Mouse (Mus musculus): ENCODE measurements around the gene Ngdn.
"Not testable (repeated sequence)": the region's sequence is repeated elsewhere in the genome, so short reads cannot be mapped to it uniquely, and the experiment has no call there.

The Ngdn gene

DNA sequence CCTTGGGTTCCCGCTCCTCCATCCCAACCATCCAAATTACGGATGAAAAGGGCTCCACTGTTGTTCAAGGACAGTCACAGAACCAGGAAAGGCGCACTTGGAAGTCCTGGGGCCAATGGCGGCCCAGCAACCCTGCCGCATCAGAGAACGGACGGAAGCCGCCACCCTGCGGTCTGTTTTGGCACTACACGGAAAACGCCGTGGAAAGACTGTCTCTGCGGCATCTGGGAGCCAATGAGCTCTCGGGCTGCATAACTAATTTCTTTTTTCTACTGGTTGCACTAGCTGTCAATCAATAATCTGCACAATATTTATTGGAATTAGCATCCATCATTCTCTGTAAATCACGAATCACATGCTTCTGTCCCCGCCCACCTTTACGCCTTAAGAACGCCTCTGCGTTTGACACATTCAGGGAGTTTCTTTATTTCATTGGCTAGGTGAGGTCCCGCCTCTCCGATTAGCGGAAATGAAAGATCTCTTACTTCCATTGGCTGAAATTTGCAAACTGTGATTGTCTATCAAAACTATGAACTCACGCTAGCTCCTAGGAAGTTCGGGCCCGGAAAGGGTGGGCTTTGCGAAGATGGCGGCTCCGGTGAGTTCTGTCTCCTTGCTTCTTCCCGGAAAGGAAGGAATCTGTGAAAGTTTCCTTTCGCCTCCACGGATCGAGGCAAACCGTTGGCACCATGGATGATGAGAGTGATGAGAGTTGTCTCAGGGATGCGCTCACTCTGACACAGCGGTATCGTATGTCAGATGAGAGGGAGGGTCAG, at the start of gene Ngdn:
TSS of gene Ngdn (plus strand) at position 464 of the 776 bp plus-strand sequence.
- peak; percentile 100 for DNase-seq (ENCODE audit: low spot score)

DNA sequence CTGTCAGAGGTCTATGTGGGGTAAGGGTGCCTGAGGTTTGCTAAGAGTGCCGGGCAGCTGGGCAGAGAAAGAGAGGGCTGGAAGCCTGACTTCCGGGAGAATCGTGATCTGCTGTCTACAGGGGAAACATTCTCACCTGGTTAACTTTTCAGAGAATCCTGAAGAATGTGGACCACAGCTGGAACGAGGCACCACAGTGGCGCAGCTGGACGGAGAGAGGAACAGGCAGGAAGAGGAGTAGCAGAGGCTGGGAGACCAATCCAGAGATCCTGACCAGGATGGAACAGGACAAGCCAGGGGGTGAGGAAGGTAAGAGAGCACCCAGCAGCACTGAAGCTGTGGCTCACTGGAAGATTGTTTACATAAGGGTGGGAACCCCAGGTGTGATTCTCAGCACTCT, 49.6 kb upstream of the Ngdn start:
- DNase-seq (ENCODE audit: low spot score): no peak

DNA sequence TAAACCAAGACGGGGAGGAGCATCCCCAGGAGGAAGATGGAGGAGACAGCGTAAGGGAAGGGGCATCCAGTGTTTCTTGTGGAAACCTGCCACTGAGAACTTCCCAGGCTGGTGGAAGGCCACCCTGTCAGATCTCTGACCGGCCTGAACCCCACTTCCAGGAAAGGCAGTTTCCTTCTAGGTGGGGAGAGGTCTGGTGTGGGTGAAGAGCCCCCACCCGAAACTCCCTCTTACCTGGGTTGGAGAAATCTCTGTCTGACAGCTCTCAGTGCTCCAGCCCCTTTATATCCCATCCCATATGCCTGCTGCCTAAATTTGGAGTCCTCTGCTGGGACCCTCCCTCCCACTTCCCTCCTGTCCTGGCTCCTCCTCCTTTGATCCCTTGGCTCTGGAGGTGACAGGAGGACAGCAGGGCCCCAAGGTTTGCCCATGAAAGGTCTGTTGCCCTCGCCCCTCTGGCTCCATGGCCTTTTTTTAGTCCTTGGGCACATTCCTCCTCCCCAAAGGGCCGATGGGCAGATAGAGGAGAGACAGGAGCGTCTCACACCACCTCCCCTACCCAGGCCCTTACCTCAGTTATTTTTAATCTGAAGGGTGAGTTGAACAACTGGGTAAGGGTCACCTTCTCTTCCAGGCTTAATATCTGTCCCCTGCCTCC, 48.8 kb upstream of the Ngdn start, which contains the start of gene Myh6:
TSS of gene Myh6 (minus strand) at position 608 of the 658 bp plus-strand sequence.
- no peak for DNase-seq (ENCODE audit: low spot score)

DNA sequence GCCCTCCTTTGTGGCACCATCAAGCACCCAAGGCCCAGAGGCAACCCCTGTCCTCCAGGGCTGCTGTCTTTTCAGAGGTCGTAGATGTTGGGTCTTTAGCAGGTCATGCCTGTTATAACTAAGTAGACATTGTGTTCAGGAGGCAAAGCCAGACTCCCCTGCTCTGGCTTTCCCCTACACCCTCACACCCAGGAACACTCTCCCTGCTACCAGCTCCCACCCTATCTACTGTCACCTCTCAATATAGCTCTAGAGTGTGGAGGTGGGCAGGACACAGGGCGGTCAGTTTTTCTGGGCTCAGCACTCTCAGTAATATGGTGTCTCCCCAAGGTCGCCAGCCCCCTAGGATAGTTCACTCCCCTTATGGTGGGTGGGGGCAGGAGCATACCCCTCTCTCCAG, 47.4 kb upstream of the Ngdn start:
- no peak for DNase-seq (ENCODE audit: low spot score)

DNA sequence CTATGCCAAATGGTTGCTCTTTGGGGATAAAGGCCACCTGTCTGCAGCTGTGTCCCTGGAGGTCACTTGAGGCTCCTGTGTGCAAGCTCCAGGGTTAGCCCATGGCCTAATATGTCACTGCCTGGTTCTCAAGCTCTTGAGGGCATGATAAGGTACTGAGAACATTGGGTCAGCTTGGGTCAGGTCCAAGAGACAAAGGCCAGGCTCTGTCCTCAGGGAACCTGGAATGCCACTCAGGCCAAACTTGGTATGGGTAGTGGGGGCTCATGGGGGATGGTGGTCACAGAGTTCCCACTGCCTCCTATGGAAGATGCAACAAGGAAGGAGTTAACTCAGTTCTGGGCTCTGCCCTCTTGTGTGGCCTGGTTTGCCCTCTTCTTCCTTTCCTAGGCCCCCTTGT, 46.9 kb upstream of the Ngdn start:
- DNase-seq (ENCODE audit: low spot score): no peak

DNA sequence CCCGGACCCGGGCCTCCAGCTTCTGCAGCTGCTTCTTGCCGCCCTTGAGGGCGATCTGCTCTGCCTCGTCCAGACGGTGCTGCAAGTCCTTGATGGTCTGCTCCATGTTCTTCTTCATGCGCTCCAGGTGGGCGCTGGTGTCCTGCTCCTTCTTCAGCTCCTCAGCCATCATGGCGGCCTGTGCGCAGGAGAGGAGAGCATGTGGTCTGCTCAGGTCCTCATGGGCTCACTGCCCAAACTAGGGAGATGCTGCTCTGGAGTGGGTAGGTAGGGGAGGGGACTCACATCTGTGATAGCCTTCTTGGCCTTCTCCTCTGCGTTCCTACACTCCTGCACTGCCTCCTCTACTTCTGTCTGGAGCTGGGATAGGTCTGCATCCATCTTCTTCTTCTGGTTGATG, 42.5 kb upstream of the Ngdn start:
- DNase-seq (ENCODE audit: low spot score): not testable (repeated sequence)

DNA sequence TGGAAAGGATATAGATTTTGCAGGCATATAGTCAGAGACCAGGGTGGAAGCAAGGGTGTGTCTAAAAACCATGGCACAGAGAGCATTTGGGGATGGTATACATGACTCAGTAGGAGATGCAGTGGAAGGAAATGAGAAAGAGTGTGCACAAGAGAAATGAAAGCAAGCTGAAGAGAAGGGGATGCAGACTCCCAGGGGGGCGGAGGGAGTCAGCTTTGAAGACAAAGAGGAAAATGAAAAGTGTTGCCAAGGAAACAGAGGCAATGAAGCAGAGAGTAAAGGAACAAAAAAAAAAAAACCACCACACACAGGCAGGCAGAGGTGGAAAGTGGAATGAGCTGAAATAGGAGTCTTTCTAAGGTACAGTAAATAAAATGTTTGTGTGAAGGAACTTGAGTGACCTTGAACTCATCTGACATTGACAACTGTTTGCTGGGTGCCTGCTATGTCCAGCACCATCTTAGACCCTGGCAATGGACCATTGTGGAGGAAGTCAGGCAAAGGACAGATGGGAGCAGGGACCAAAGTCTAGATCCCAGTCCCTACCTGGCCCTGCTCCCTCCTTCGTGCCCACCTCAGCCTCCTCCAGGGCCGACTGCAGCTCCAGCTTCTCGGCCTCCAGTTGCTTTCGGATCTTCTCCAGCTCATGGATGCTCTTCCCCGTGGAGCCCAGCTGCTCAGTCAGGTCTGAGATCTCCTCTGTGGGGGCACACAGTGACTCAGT, 41.0 kb upstream of the Ngdn start:
- no peak for DNase-seq (ENCODE audit: low spot score)

DNA sequence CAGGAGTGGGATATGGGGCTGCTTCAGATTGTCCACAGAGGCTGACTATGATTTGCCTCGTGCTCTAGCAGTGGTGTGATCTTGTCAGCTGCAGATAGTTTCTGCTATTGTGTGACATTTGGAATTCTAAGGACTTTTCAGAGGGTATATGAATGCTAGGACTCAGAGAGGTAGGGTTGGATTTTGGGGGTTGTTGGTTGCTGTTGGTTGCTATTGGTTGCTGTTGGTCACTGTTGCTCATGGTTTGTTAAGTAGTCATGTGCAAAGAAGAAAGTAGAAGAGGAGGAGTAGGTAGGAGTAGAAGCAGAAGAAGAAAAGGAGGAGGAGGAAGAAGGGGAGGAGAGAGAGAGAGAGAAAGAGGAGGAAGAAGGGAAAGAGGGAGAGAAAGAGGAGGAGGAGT, 38.6 kb upstream of the Ngdn start, which contains the start of gene Gm17428:
TSS of gene Gm17428 (plus strand) at position 301 of the 400 bp plus-strand sequence.
- DNase-seq (ENCODE audit: low spot score): no peak

DNA sequence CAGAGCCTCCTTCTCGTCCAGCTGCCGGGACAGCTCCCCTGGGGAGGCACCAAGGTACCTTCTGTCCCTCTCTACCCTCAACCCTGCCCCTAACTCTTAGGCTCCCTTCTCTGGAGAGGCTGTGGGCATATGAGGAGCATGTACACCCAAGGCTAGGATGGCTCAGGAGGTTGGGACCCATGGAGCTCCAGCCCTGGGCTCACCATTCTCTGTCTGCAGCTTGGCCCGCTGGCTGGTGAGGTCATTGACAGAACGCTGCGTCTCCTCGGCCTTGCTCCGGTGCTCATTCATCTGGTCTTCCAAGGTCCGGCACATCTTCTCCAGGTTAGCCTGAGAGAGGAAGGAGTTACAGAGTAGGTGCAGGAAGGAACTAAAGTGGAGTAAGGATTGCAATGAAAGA, 36.6 kb upstream of the Ngdn start:
- DNase-seq (ENCODE audit: low spot score): no peak

DNA sequence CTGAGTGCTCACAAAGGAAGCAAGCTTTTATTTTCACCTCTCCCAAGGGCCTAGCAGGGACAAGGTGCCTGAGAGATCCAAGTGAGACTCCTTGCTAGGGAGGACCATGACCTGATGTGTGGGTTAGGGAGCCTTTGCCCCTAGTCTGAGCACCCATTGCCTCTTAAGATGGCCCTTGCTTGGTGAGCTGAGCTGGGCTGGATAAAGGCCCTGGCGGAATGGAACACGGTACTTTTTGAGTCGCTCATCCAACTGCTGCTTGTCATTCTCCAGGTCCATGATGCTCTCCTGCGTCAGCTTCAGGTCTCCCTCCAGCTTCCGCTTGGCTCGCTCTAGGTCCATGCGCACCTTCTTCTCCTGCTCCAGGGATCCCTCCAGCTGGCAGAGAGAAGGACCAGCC, 33.3 kb upstream of the Ngdn start:
- DNase-seq (ENCODE audit: low spot score): no peak

DNA sequence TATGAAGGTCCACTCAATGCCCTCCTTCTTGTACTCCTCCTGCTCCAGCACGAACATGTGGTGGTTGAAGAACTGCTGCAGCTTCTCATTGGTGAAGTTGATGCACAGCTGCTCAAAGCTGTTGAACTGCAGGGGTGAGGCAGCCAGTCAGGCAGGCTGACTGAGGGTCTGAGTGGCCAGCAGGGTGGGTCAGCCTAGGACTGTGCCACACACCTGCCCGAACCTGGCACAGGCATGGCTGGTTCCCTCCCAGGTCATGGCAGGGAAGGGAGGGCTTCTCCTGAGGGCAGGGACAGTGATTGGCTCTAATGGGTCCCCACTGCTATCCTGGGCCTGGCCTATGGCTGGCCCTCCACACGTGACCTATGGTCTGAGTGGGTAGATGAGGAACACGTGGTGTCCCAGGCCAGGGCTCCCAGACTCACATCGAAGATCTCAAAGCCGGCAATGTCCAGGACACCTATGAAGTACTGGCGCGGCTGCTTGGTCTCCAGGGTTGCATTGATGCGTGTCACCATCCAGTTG, 26.8 kb upstream of the Ngdn start:
- DNase-seq (ENCODE audit: low spot score): not testable (repeated sequence)

DNA sequence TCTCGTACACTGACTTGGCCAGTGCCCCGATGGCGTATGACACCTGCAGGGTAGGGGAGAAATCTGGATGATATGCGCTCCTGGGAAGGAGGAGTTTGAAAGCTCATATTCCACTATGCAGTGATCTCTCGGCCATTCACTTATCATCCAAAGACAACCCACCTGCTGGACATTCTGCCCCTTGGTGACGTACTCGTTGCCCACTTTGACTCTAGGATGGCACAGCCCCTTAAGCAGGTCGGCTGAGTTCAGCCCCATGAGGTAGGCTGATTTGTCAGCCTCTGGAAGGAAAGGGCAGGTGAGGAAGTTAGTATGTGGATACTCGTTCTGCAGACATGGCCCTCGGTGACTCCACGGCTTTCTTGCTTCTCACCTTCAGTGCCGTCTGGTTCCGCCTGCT, 26.4 kb upstream of the Ngdn start:
- no peak for DNase-seq (ENCODE audit: low spot score)

DNA sequence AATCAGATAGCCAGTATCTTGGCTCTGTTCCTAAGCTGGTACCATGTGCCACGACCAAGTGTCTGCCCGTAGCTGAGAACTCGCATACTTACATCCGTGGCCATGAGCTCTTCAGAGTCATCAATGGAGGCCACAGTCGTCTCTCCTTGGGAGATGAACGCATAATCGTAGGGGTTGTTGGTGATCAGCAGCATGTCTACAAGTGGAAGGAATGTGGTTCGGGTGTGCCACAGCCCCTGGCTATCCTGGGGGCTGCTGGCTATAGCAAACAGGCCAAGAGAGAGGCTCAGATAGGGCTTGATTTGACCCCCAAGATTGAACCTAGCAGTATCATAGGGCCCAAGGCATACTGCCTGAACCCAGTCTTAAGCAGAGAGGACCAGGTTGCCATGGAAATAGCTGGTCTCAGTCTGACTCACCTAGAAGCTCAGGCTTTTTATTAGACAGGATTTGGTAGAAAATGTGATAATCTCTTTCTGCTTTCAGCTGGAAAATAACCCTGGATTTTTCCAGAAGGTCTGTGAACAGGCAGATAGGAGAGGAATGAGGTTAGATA, 25.3 kb upstream of the Ngdn start:
- no peak for DNase-seq (ENCODE audit: low spot score)

DNA sequence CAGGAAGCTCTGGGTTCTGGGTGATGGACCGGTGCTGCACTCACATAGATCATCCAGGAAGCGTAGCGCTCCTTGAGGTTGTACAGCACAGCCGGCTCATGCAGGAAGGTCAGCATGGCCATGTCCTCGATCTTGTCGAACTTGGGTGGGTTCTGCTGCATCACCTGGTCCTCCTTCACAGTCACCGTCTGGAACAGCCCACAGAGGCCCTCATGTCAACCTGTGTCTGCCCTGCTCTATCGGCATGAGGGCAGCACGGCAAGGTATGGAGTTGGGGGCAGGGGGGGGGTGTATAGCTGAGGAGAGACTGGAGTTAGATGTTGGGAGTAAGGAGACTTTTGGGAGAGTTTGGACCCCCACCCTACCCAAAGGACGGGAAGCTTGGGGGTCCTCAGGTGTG, 23.1 kb upstream of the Ngdn start:
- DNase-seq (ENCODE audit: low spot score): no peak

DNA sequence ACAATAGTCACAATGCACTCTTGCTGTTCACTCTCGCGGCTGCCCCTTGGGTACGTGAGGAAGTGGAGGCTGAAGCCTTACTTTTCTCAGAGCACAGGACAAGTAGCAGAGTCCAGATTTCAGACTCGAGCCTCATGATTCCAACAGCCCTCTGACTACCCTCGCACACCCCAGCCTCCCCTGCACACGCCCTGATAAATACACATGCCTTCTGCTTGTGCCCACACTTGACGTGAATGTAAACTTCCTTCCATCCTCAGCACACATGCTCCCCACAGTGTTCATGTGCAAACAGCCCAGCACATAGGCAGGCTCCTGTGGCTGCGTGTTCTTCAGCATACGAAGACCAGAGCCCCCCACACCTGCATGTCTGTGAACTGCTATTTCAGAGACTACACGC, 21.6 kb upstream of the Ngdn start:
- peak; percentile 36 for DNase-seq (ENCODE audit: low spot score)

DNA sequence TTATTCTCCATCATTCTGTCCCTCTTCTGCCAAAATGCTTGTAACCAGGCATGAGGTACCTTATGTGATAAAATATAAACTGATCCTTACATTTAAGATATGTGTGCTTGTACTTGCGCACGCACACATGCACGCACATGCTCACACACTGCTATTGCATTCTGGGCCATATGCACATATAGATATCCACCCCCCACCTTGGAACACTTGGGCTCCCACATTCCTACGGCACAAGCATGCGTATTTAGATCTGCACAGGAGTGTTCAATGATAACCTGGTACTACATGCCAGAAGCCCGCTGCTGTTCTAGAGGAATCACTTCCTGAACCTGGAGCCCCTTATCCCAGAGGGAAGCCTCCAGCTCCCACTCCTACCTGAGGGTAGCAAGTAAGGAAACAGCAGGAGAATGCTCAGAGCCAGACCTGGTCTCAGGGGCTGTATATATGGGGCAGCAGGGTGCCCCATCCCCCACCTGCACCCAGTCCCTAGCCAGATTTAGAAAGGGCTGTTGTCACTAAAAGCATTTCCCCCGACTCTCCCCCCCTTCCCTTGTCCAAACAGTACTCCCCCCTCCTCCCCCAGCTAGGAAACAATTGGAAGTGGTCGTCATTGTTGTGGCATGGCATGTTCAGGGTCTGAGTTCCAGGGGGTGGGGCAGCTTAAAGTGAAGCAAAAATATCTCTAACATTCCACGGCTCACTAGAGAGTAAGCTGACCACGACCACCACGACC, 21.0 kb upstream of the Ngdn start, which contains the start of gene Myh7:
TSS of gene Myh7 (minus strand) at position 491 of the 733 bp plus-strand sequence.
- DNase-seq (ENCODE audit: low spot score): no peak

DNA sequence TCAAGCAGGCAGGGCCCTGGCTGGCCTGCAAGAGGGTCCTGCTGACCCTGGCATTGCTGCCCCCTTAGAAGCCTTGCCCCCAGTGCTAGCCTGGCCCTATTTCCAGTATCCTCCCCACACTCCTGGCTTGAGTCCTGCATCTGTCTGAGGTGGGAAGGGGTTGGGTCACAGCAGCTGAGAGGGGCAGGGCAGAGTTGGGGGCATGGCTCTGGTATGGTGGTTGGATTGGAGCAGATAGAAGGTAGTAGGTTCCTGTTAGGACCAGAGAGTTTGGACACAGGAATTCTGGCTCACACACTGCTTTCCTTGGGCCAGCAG, 20.4 kb upstream of the Ngdn start:
- no peak for DNase-seq (ENCODE audit: low spot score)

DNA sequence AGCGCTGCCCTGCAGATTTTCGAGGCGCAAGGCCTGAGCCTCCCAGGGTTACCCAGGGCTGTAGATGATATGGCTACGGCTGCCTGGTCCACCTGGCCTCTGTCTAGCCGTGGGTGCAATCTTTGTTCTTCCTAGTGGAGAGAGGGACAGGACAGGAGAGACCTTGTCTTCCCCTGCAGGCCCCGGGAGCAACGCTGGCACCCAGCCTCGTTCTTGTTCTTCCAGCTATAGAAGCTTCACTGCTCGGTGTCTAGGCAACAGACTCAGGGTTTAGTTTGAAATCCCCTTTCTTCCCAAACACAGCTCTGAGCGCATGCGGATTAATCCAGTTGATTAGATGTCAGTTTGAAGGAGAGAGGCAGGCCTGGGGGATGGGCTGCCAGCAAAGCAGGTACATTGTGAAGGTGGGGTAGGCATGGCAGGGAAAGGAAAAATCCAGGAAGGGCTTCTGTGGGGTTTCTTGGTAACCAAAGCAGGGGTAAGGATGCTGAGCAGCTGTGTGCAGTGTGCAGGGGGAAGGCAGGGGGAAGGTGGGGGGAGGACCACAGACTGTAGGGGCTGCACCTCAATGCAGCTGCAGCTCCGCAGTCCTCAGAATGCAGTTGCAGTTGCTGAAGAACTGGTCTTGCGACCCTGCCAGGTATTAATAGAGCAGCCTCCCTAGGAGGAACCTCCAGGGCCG, 19.7 kb upstream of the Ngdn start:
- DNase-seq (ENCODE audit: low spot score): no peak

DNA sequence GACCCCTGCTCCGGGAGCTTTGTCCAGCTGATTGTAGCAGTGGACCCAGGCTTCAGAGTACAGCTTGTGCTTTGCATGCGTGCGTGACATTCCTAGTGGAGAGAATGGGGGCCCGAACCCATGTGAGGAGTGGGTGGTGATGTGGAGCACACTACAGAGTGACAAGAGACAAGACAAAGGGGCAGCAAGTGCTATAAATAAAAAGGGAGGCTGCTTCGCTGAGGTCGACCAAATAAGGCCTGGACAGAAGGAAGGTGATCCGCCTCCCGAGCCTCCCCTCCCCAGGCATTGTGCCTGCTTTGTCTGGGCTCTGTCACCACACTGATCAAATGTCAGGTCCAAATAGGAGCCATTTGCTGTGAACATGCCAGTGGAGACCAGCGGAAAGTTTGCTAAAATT, 18.5 kb upstream of the Ngdn start:
- DNase-seq (ENCODE audit: low spot score): no peak

DNA sequence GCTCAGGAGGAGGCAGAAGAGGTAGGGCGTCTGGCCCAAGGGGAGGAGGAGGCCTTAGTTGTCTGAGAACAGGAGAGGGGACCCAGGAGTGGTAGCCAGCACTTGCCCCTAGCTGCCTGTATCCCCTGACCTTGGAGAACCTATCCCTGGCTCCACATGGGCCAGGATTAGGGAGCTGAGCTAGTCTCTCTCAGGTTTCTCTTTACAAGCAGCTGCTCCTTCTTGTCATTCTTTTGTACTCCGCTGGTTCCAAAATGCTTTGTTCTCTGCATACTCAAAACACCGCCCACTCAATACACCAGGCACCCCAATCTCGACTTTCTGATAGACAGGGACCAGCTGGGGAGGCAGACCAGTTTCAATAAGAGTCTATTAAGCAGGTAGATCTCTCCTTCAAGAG, 18.0 kb upstream of the Ngdn start:
- no peak for DNase-seq (ENCODE audit: low spot score)

DNA sequence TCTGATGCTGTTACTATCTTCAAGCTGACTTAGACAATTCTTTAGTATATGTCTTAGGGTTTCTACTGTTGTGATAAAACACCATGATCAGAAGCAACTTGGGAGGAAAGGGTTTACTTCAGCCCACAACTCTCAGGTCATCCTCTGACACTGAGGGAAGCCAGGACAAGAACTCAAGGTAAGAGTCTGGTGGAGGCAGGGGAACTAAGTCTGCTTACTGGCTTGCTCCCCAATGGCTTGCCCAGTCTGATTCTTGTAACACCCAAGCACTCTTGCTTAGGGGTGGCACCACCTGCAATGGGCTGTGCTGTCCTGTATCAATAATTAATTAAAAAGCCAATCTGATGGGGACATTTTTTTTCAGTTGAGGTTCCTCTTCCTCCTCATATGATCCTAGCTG, 16.6 kb upstream of the Ngdn start:
- DNase-seq (ENCODE audit: low spot score): no peak

Data from lung, postnatal 25 days (tissue).